Mouse (Mus musculus) monocyte, adult 2 months (primary cell): ENCODE results near the gene Spata21.

Experiments
- DNase-seq, 2 experiments: peaks; one replicate each; pipeline ENCODE4 v3.0.0; 2022; ENCODE audit warnings: low spot score in 2 of 2, low read depth in 1 of 2

Spata21 gene

GRCm38 (mm10) chr4:141149116-141149515, 61.0 kb downstream of the Spata21 start:
- DNase-seq = no peak

- no peak for DNase-seq
Measured at GRCm38 (mm10) chr4:141157485-141157884, 69.4 kb downstream of the Spata21 start.

GRCm38 (mm10) chr4:141158609-141159008, 70.5 kb downstream of the Spata21 start:
- no peak for DNase-seq

- no peak for DNase-seq
Measured at GRCm38 (mm10) chr4:141159093-141159492, 71.0 kb downstream of the Spata21 start.

- no peak for DNase-seq
Measured at GRCm38 (mm10) chr4:141159666-141160065, 71.5 kb downstream of the Spata21 start.

- no peak for DNase-seq
Measured at GRCm38 (mm10) chr4:141160193-141160592, 72.1 kb downstream of the Spata21 start.

- no peak for DNase-seq
Measured at GRCm38 (mm10) chr4:141161699-141162208, 73.6 kb downstream of the Spata21 start.
